Mouse (Mus musculus): ENCODE data around the gene Add3. TPM values are rescaled to one million over a fixed set of nuclear protein-coding genes. Genes with fewer than 3 reads are reported as not detected.
A peak's percentile ranks its signal among the peaks of the same experiment; 100 is the strongest.

Gene Add3
- 11.2 and 16.4 TPM in 2 replicates for total RNA-seq (2012; rRNA removed)
- 16.3 and 16.9 TPM in 2 replicates for total RNA-seq (2014; rRNA removed)
- 16.2 and 18.4 TPM in 2 replicates for polyA plus RNA-seq (2012; ENCODE audit: insufficient read length, low read depth)

GRCm38 (mm10) chr19:53140044-53140803, at the start of gene Add3:
Gene Add3, plus strand, starts transcription at chr19:53140443.
- no peak within 1 kb of the TSS for H3K27ac ChIP-seq (ENCODE audit: insufficient read depth, low read depth)
- in situ Hi-C loops (cut with MboI; ENCODE audit: low pct_ligation_motif_present, low pct_unique_long_range_greater_than_20kb, low sequenced_read_pairs): no loop called here
- H3K27me3 ChIP-seq (replicated peaks): peaks cover 2% of the 10 kb centered on the region
- H3K4me3 ChIP-seq (replicated peaks in 1 of 3; ENCODE audit: low read depth in 2 of 3, low read length in 2 of 3, poor library complexity in 1 of 3): peak within 1 kb of the TSS in 2 of 3 experiments; percentile 17 to 67
- no peaks in the 10 kb centered on the region for H3K9me3 ChIP-seq (replicated peaks; ENCODE audit: low read length)
- dilution Hi-C loops (cut with MboI; ENCODE audit: extremely low pct_ligation_motif_present, extremely low pct_unique_long_range_greater_than_20kb, low sequenced_read_pairs): no loop called here
- no peak for DNase-seq (ENCODE audit: extremely low read depth)
- no peaks in the 10 kb centered on the region for H3K36me3 ChIP-seq (replicated peaks in 1 of 2; ENCODE audit: control insufficient read depth in 1 of 2, insufficient read depth in 1 of 2, low read length in 1 of 2)
- peaks cover 5 to 35% of the 10 kb centered on the region in 2 experiments for H3K4me1 ChIP-seq (ENCODE audit: control insufficient read depth in 1 of 2, insufficient read depth in 2 of 2)
- H3K4me2 ChIP-seq (ENCODE audit: insufficient read depth, low read depth, poor library complexity, severe bottlenecking): peak within 1 kb of the TSS; percentile 98
- H3K9ac ChIP-seq (ENCODE audit: insufficient read depth, low read depth): peak within 1 kb of the TSS; percentile 47
- TF ChIP-seq MAZ (IDR thresholded peaks at IDR 0.05; ENCODE audit: low read depth, low read length): 0 out of 2 replicates have a peak, but pooled peaks have one; percentile 32
- TF ChIP-seq NRF1 (IDR thresholded peaks at IDR 0.05; ENCODE audit: low read depth, low read length): 0 out of 2 replicates have a peak, but pooled peaks have one; percentile 11
- no peak for TF ChIP-seq GABPA (IDR thresholded peaks at IDR 0.05; ENCODE audit: insufficient replicate concordance, low read depth, low read length)
- no peaks in the 10 kb centered on the region for H3K79me2 ChIP-seq (replicated peaks; ENCODE audit: control insufficient read depth, extremely low read depth, insufficient read depth, poor library complexity, severe bottlenecking)

GRCm38 (mm10) chr19:53090677-53091076, 49.6 kb upstream of the Add3 start:
- no peaks in the 10 kb centered on the region for H3K36me3 ChIP-seq (replicated peaks in 1 of 2; ENCODE audit: control insufficient read depth in 1 of 2, insufficient read depth in 1 of 2, low read length in 1 of 2)
- no peak overlapping the region for H3K4me2 ChIP-seq (ENCODE audit: insufficient read depth, low read depth, poor library complexity, severe bottlenecking)
- DNase-seq (ENCODE audit: extremely low read depth): no peak
- H3K9ac ChIP-seq (ENCODE audit: insufficient read depth, low read depth): no peak overlapping the region
- H3K4me3 ChIP-seq (replicated peaks in 1 of 3; ENCODE audit: low read depth in 2 of 3, low read length in 2 of 3, poor library complexity in 1 of 3): no peak overlapping the region
- H3K79me2 ChIP-seq (replicated peaks; ENCODE audit: control insufficient read depth, extremely low read depth, insufficient read depth, poor library complexity, severe bottlenecking): no peaks in the 10 kb centered on the region
- H3K27ac ChIP-seq (ENCODE audit: insufficient read depth, low read depth): no peak overlapping the region
- in situ Hi-C loops (cut with MboI; ENCODE audit: low pct_ligation_motif_present, low pct_unique_long_range_greater_than_20kb, low sequenced_read_pairs) (no loop called here), dilution Hi-C loops (cut with MboI; ENCODE audit: extremely low pct_ligation_motif_present, extremely low pct_unique_long_range_greater_than_20kb, low sequenced_read_pairs) (no loop called here)
- no peaks in the 10 kb centered on the region for H3K4me1 ChIP-seq (ENCODE audit: control insufficient read depth in 1 of 2, insufficient read depth in 2 of 2)
- TF ChIP-seq PAX5 (IDR thresholded peaks at IDR 0.05; ENCODE audit: low read length): no peak
- no peak for TF ChIP-seq ZC3H11A (IDR thresholded peaks at IDR 0.05; ENCODE audit: low read depth, low read length)
- no peak for TF ChIP-seq ELF1 (IDR thresholded peaks at IDR 0.05; ENCODE audit: low read depth, low read length)
- no peak for TF ChIP-seq ETS1 (conservative IDR thresholded peaks at IDR 0.05; ENCODE audit: low read depth, low read length)
- no peak for TF ChIP-seq MAFK (IDR thresholded peaks at IDR 0.05; ENCODE audit: insufficient replicate concordance, low read length)
- no peak for TF ChIP-seq USF1 (IDR thresholded peaks at IDR 0.05; ENCODE audit: low read depth, low read length)
- no peak for TF ChIP-seq JUN (IDR thresholded peaks at IDR 0.05; ENCODE audit: insufficient read depth, low read depth, low read length)
- no peak for TF ChIP-seq MYC (IDR thresholded peaks at IDR 0.05; ENCODE audit: low read depth, low read length)
- TF ChIP-seq POLR2AphosphoS2 (IDR thresholded peaks at IDR 0.05; ENCODE audit: low read depth, low read length): no peak
- TF ChIP-seq CHD2 (IDR thresholded peaks at IDR 0.05; ENCODE audit: low read length): no peak
- TF ChIP-seq RAD21 (IDR thresholded peaks at IDR 0.05; ENCODE audit: low read depth, low read length): no peak
- TF ChIP-seq ZKSCAN1 (IDR thresholded peaks at IDR 0.05; ENCODE audit: borderline replicate concordance, low read depth, low read length): no peak
- no peak for TF ChIP-seq CHD1 (IDR thresholded peaks at IDR 0.05; ENCODE audit: low read depth, low read length)
- H3K9me3 ChIP-seq (replicated peaks; ENCODE audit: low read length): no peaks in the 10 kb centered on the region
- H3K27me3 ChIP-seq (replicated peaks): no peaks in the 10 kb centered on the region
